ENCODE assay signal across 17 mouse cellular contexts in the genomic region with DNA sequence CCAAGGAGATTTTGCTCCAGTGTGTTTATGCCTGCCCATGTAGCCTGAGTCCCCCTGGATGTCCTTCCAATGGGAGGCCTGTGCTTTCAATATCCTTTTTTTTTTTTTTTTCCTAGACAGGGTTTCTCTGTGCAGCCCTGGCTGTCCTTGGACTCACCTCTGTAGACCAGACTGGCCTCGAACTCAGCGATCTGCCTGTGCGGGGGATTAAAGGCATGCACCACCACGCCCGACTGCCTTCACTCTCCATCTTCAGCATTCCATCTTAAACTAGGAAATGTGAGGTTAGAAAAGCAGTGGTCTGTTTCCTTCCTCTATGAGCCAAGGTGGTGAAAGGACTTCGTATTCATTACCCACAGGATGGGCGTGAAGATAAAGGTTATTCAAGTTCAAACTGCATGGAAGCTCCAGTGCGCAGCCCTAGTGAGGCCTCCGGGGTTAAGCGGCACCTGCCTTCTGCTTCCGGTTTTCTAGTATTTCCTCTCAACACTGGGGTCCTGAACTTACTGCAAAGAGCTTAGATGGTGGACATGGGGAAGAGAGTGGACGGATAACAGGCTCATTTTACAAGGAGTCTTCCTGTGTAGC. TPM values are rescaled to one million over a fixed set of nuclear protein-coding genes. Genes with fewer than 3 reads are reported as not detected.
DNase-seq lines count a peak whose midpoint lies in the region; ATAC-seq and TF ChIP-seq lines count a peak whose summit lies in the region.
"Had no signal": no experiment of that assay in that cellular context is flagged by ENCODE, and none has a peak within 500 bp of the region (broad histone marks: within the 10 kb centered on the region; RNA-seq: fewer than 3 reads in every experiment).

No protein-coding gene starts in this region.

- no peak overlapping the region for H3K9ac ChIP-seq in liver, postnatal 0 days (replicated peaks)
- H3K9ac ChIP-seq in liver, embryonic 11.5 days (ENCODE audit: low read depth, low read length): no peak overlapping the region
- H3K9ac ChIP-seq: forebrain, postnatal 0 days; limb, embryonic 13.5 days; lung, embryonic 15.5 days; midbrain, embryonic 13.5 days; neural tube, embryonic 15.5 days had no signal

- no peaks in the 10 kb centered on the region for H3K9me3 ChIP-seq in liver, postnatal 0 days (ENCODE audit: low read length)
- no peaks in the 10 kb centered on the region for H3K9me3 ChIP-seq in liver, embryonic 11.5 days (ENCODE audit: control insufficient read depth, low read length)
- H3K9me3 ChIP-seq: limb, embryonic 13.5 days; lung, embryonic 15.5 days; midbrain, embryonic 13.5 days; neural tube, embryonic 15.5 days had no signal

- ATAC-seq in liver, postnatal 0 days: peak; percentile 65
- no peak for ATAC-seq in liver, embryonic 11.5 days (replicated peaks; ENCODE audit: low FRiP score)
- ATAC-seq: forebrain, postnatal 0 days; hindbrain, postnatal 0 days; midbrain, embryonic 13.5 days had no signal

- DNase-seq in liver, postnatal 0 days: peak; percentile 29
- no peak for DNase-seq in liver, embryonic 11.5 days (ENCODE audit: low spot score)
- DNase-seq in R1 (ENCODE audit: low read depth, low spot score): peak; percentile 42
- DNase-seq in mesoderm, embryonic 11.5 days (ENCODE audit: low read depth, low spot score): peak; percentile 10
- peak; percentile 44 to 57 for DNase-seq in thymus, postnatal 36 days
- no peak for DNase-seq in layer of hippocampus, postnatal 36 days
- DNase-seq in left cerebral cortex, adult 2 months (ENCODE audit: extremely low spot score in 1 of 2, low spot score in 2 of 2): no peak
- DNase-seq: cerebellum, postnatal 36 days; forebrain, postnatal 0 days; heart, adult 11 months; heart, postnatal 10 days; right cerebral cortex, postnatal 25 days had no signal

- no peak overlapping the region for H3K4me2 ChIP-seq in liver, postnatal 0 days (ENCODE audit: low read depth, low read length)
- H3K4me2 ChIP-seq in liver, embryonic 11.5 days: no peak overlapping the region
- H3K4me2 ChIP-seq: limb, embryonic 13.5 days; lung, embryonic 15.5 days; midbrain, embryonic 13.5 days; neural tube, embryonic 15.5 days had no signal

- no peak for TF ChIP-seq CTCF in liver, postnatal 0 days (IDR thresholded peaks at IDR 0.05; ENCODE audit: low read depth)
- TF ChIP-seq CTCF in left cerebral cortex, adult 2 months (IDR thresholded peaks at IDR 0.05): no peak

- no peak overlapping the region for H3K4me3 ChIP-seq in liver, postnatal 0 days (ENCODE audit: low read depth, low read length)
- no peak overlapping the region for H3K4me3 ChIP-seq in liver, embryonic 11.5 days (ENCODE audit: low read depth, low read length)
- no peak overlapping the region for H3K4me3 ChIP-seq in left cerebral cortex, adult 2 months
- H3K4me3 ChIP-seq: limb, embryonic 13.5 days; lung, embryonic 15.5 days; midbrain, embryonic 13.5 days; neural tube, embryonic 15.5 days had no signal

- 38% methylated on average over 12 of the region's 12 CpGs for WGBS in liver, postnatal 0 days (ENCODE audit: insufficient replicate concordance)
- 51% methylated on average over 12 of the region's 12 CpGs for WGBS in liver, embryonic 11.5 days

- H3K36me3 ChIP-seq in liver, postnatal 0 days (replicated peaks; ENCODE audit: insufficient read depth, low read length): no peaks in the 10 kb centered on the region
- H3K36me3 ChIP-seq in liver, embryonic 11.5 days (ENCODE audit: control insufficient read depth, insufficient read depth, low read length): no peaks in the 10 kb centered on the region
- H3K36me3 ChIP-seq: limb, embryonic 13.5 days; lung, embryonic 15.5 days; midbrain, embryonic 13.5 days; neural tube, embryonic 15.5 days had no signal

- no peaks in the 10 kb centered on the region for H3K27me3 ChIP-seq in liver, postnatal 0 days (ENCODE audit: insufficient read depth, low read length)
- H3K27me3 ChIP-seq in liver, embryonic 11.5 days (replicated peaks; ENCODE audit: control insufficient read depth, insufficient read depth, low read length): no peaks in the 10 kb centered on the region
- H3K27me3 ChIP-seq: limb, embryonic 13.5 days; lung, embryonic 15.5 days; midbrain, embryonic 13.5 days; neural tube, embryonic 15.5 days had no signal

- no peak overlapping the region for H3K27ac ChIP-seq in liver, postnatal 0 days (ENCODE audit: low read depth)
- H3K27ac ChIP-seq in liver, embryonic 11.5 days (ENCODE audit: low read depth, low read length): no peak overlapping the region
- H3K27ac ChIP-seq in left cerebral cortex, adult 2 months: no peak overlapping the region
- H3K27ac ChIP-seq: hindbrain, postnatal 0 days; limb, embryonic 13.5 days; lung, embryonic 15.5 days; midbrain, embryonic 13.5 days; neural tube, embryonic 15.5 days had no signal

- intact Hi-C loops in left cerebral cortex, adult 2 months (cut with DNase I): no loop called here

- peaks cover 6% of the 10 kb centered on the region for H3K4me1 ChIP-seq in liver, postnatal 0 days (ENCODE audit: insufficient read depth)
- H3K4me1 ChIP-seq in liver, embryonic 11.5 days (replicated peaks; ENCODE audit: control insufficient read depth, insufficient read depth, low read length): no peaks in the 10 kb centered on the region
- H3K4me1 ChIP-seq: limb, embryonic 13.5 days; lung, embryonic 15.5 days; midbrain, embryonic 13.5 days; neural tube, embryonic 15.5 days had no signal

- no peak for TF ChIP-seq EP300 in liver, postnatal 0 days (IDR thresholded peaks at IDR 0.05; ENCODE audit: low read depth)

RNA-seq across cellular contexts. Expression of a gene that starts 33.0 kb away (rescaled TPM):
- polyA plus RNA-seq in liver, postnatal 0 days (2015; fragmentation: Nextera tagmentation; extraction: Ambion mirVana): 9.9 and 10.8 TPM in 2 replicates
- 40.6 and 43.9 TPM in 2 replicates for polyA plus RNA-seq in liver, embryonic 11.5 days (2014; fragmentation: Nextera tagmentation; extraction: Ambion mirVana)
- total RNA-seq in layer of hippocampus, postnatal 36 days (2021): 10 to 100 TPM; 34.6 to 37.6 TPM
- 10 to 100 TPM; 36.6 to 37.7 TPM for total RNA-seq in left cerebral cortex, adult 2 months (2021)

RNA-seq across cellular contexts. Expression of a gene that starts 46.5 kb away (rescaled TPM):
- 0.15 and 0.33 TPM in 2 replicates for polyA plus RNA-seq in liver, postnatal 0 days (2015; fragmentation: Nextera tagmentation; extraction: Ambion mirVana)
- 0.08 and 0.22 TPM in 2 replicates for polyA plus RNA-seq in liver, embryonic 11.5 days (2014; fragmentation: Nextera tagmentation; extraction: Ambion mirVana)
- 1 to 10 TPM; 1.8 to 4.0 TPM for total RNA-seq in layer of hippocampus, postnatal 36 days (2021)
- 10 to 100 TPM; 14.2 to 30.7 TPM for total RNA-seq in left cerebral cortex, adult 2 months (2021)

Comparison
In these comparisons a context has a peak if more than half of its experiments do, and no peak if none do; other contexts are left out.
1. DNase-seq: peak in liver, postnatal 0 days (single experiment), R1 (single experiment), mesoderm, embryonic 11.5 days (single experiment) and thymus, postnatal 36 days (2 of 2); none in liver, embryonic 11.5 days (single experiment), layer of hippocampus, postnatal 36 days (0 of 2) and left cerebral cortex, adult 2 months (0 of 2).